Mouse (Mus musculus): ENCODE data around the gene Lama5. TPM values are rescaled to one million over a fixed set of nuclear protein-coding genes. Genes with fewer than 3 reads are reported as not detected.
"Not testable (repeated sequence)": the region's sequence is repeated elsewhere in the genome, so short reads cannot be mapped to it uniquely, and the experiment has no call there.

Gene Lama5
- polyA plus RNA-seq, 1 experiment from 2014 or later, result 22.5 TPM

GRCm38 (mm10) chr2:180261901-180262300 is 36.2 kb upstream of the Lama5 start:
- H3K36me3 ChIP-seq, result peaks cover 82% of the 10 kb centered on the region

GRCm38 (mm10) chr2:180260610-180261480 is 35.2 kb upstream of the Lama5 start:
- Histone ChIP-seq H3K9ac (no peak overlapping the region), H3K9me3 (no peaks in the 10 kb centered on the region), H3K4me2 (no peak overlapping the region), H3K4me1 (peaks cover 33% of the 10 kb centered on the region), H3K36me3 (peaks cover 71% of the 10 kb centered on the region), H3K27ac (replicated peaks) (0 out of 2 replicates have a peak overlapping the region, but pooled peaks have one; percentile 39), H3K4me3 (no peak overlapping the region), H3K27me3 (replicated peaks) (no peaks in the 10 kb centered on the region)
- ATAC-seq (ENCODE audit: extremely low read depth, insufficient number of reproducible peaks, low FRiP score, low TSS enrichment), result no peak
- 60% methylated on average over 8 of the region's 8 CpGs for WGBS

More at GRCm38 (mm10) chr2:180261901-180262300, 36.2 kb upstream of the Lama5 start:
- 84% methylated on average over 7 of the region's 7 CpGs for WGBS
- Histone ChIP-seq H3K27ac (replicated peaks) (peak overlapping the region; percentile 39; the same call in 1 of the 2 replicates), H3K27me3 (replicated peaks) (no peaks in the 10 kb centered on the region), H3K4me2 (no peak overlapping the region), H3K4me3 (no peak overlapping the region), H3K9ac (no peak overlapping the region), H3K4me1 (peaks cover 25% of the 10 kb centered on the region), H3K9me3 (no peaks in the 10 kb centered on the region)
- ATAC-seq (ENCODE audit: extremely low read depth, insufficient number of reproducible peaks, low FRiP score, low TSS enrichment), result no peak

GRCm38 (mm10) chr2:180259826-180260609 is 34.4 kb upstream of the Lama5 start:
- H3K9me3 ChIP-seq; H3K9ac ChIP-seq; H3K4me2 ChIP-seq; H3K27ac ChIP-seq (replicated peaks); H3K27me3 ChIP-seq (replicated peaks); H3K4me3 ChIP-seq; ATAC-seq (ENCODE audit: extremely low read depth, insufficient number of reproducible peaks, low FRiP score, low TSS enrichment): not testable (repeated sequence)
- Histone ChIP-seq H3K36me3 (peaks cover 69% of the 10 kb centered on the region), H3K4me1 (peaks cover 36% of the 10 kb centered on the region)
- 66% methylated on average over 17 of the region's 17 CpGs for WGBS

GRCm38 (mm10) chr2:180258951-180259484 is 33.4 kb upstream of the Lama5 start:
- WGBS, result 68% methylated on average over 10 of the region's 10 CpGs
- ATAC-seq (ENCODE audit: extremely low read depth, insufficient number of reproducible peaks, low FRiP score, low TSS enrichment); H3K27ac ChIP-seq (replicated peaks): not testable (repeated sequence)

GRCm38 (mm10) chr2:180257963-180258865 is 32.6 kb upstream of the Lama5 start:
- Histone ChIP-seq H3K9ac (peak overlapping the region; percentile 97), H3K9me3 (no peaks in the 10 kb centered on the region), H3K4me2 (peak overlapping the region; percentile 89), H3K27ac (replicated peaks) (peak overlapping the region; percentile 87; the same call in 1 of the 2 replicates), H3K27me3 (replicated peaks) (no peaks in the 10 kb centered on the region), H3K36me3 (peaks cover 54% of the 10 kb centered on the region), H3K4me3 (peak overlapping the region; percentile 98), H3K4me1 (peaks cover 35% of the 10 kb centered on the region)
- 51% methylated on average over 11 of the region's 11 CpGs for WGBS
- no peak for ATAC-seq (ENCODE audit: extremely low read depth, insufficient number of reproducible peaks, low FRiP score, low TSS enrichment)

More at GRCm38 (mm10) chr2:180258951-180259484, 33.4 kb upstream of the Lama5 start:
- not testable (repeated sequence) for H3K4me2 ChIP-seq; H3K27me3 ChIP-seq (replicated peaks); H3K9me3 ChIP-seq; H3K4me3 ChIP-seq
- peak overlapping the region; percentile 50; the same call in 1 of the 2 replicates for H3K9ac ChIP-seq
- peaks cover 62% of the 10 kb centered on the region for H3K36me3 ChIP-seq
- peaks cover 36% of the 10 kb centered on the region for H3K4me1 ChIP-seq

- Histone ChIP-seq H3K9ac (peak within 1 kb of the TSS; percentile 97), H3K36me3 (peaks cover 42% of the 10 kb centered on the region), H3K4me2 (peak within 1 kb of the TSS; percentile 89), H3K4me3 (peak within 1 kb of the TSS; percentile 98), H3K4me1 (peaks cover 23% of the 10 kb centered on the region), H3K9me3 (no peaks in the 10 kb centered on the region), H3K27me3 (replicated peaks) (no peaks in the 10 kb centered on the region), H3K27ac (replicated peaks) (peak within 1 kb of the TSS; percentile 95)
- peak; percentile 93 for ATAC-seq (ENCODE audit: extremely low read depth, insufficient number of reproducible peaks, low FRiP score, low TSS enrichment)
- under 1% methylated on average over 38 of the region's 38 CpGs for WGBS
Observed at GRCm38 (mm10) chr2:180257001-180257521, 31.4 kb upstream of the Lama5 start, which contains the start of gene Rps21. Gene Rps21, plus strand, starts transcription at chr2:180257377.

GRCm38 (mm10) chr2:180256296-180257000 is 30.8 kb upstream of the Lama5 start:
- H3K4me2 ChIP-seq, result peak overlapping the region; percentile 89
- H3K4me3 ChIP-seq, result peak overlapping the region; percentile 98
- whole genome bisulfite sequencing, result 21% methylated on average over 26 of the region's 26 CpGs
- peaks cover 36% of the 10 kb centered on the region for H3K36me3 ChIP-seq
- peaks cover 22% of the 10 kb centered on the region for H3K4me1 ChIP-seq
- peak; percentile 12 for ATAC-seq (ENCODE audit: extremely low read depth, insufficient number of reproducible peaks, low FRiP score, low TSS enrichment)
- peak overlapping the region; percentile 95 for H3K27ac ChIP-seq (replicated peaks)
- H3K9ac ChIP-seq, result peak overlapping the region; percentile 88
- H3K27me3 ChIP-seq (replicated peaks), result no peaks in the 10 kb centered on the region
- H3K9me3 ChIP-seq, result no peaks in the 10 kb centered on the region

GRCm38 (mm10) chr2:180255701-180256100 is 30.0 kb upstream of the Lama5 start:
- 87% methylated on average over 9 of the region's 9 CpGs for WGBS
- Histone ChIP-seq H3K27ac (replicated peaks) (peak overlapping the region; percentile 95), H3K4me2 (peak overlapping the region; percentile 89), H3K9me3 (no peaks in the 10 kb centered on the region), H3K36me3 (peaks cover 28% of the 10 kb centered on the region), H3K9ac (no peak overlapping the region), H3K27me3 (replicated peaks) (no peaks in the 10 kb centered on the region), H3K4me1 (peaks cover 22% of the 10 kb centered on the region), H3K4me3 (peak overlapping the region; percentile 98)
- no peak for ATAC-seq (ENCODE audit: extremely low read depth, insufficient number of reproducible peaks, low FRiP score, low TSS enrichment)

GRCm38 (mm10) chr2:180254436-180255209 is 29.0 kb upstream of the Lama5 start:
- H3K9me3 ChIP-seq, result no peaks in the 10 kb centered on the region
- no peak overlapping the region for H3K9ac ChIP-seq
- ATAC-seq (ENCODE audit: extremely low read depth, insufficient number of reproducible peaks, low FRiP score, low TSS enrichment), result no peak
- peaks cover 18% of the 10 kb centered on the region for H3K36me3 ChIP-seq
- H3K4me2 ChIP-seq, result no peak overlapping the region
- no peak overlapping the region for H3K27ac ChIP-seq (replicated peaks)
- H3K27me3 ChIP-seq (replicated peaks), result no peaks in the 10 kb centered on the region
- no peak overlapping the region for H3K4me3 ChIP-seq
- WGBS, result 86% methylated on average over 5 of the region's 5 CpGs
- H3K4me1 ChIP-seq, result peaks cover 22% of the 10 kb centered on the region

All from heart, embryonic 13.5 days (tissue).